Mouse (Mus musculus): ENCODE results near the gene Olfr113. TPM values are rescaled to one million over a fixed set of nuclear protein-coding genes. Genes with fewer than 3 reads are reported as not detected.
"Not testable (repeated sequence)": the region's sequence is repeated elsewhere in the genome, so short reads cannot be mapped to it uniquely, and the experiment has no call there.

Olfr113 gene
- polyA plus RNA-seq (2014; fragmentation: Nextera tagmentation; extraction: Ambion mirVana) = not detected in 2 replicates

DNA sequence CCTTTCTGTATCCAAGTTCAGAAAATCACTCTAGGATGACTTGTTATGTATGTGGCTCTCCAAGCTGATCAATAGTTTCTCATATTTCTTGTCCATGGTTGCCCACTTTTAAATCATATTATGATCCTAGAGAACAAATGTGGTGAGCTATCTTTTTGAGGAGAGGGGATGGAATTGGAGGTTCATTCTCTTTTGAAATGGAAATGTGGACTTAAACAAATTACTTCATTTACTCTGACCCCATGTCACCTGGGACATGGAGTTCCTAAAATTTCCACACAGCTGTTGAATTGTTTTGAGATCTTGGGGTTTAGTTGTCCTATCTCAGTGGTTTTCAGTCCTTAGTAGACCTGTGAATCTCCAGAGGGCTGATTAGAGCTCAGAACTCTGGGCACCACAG, at the start of gene Olfr113:
Olfr113 (minus strand) TSS at position 101 of the 400 bp plus-strand sequence.
- no peak within 1 kb of the TSS for H3K4me3 ChIP-seq (replicated peaks; ENCODE audit: low read depth, low read length)
- DNase-seq = no peak

DNA sequence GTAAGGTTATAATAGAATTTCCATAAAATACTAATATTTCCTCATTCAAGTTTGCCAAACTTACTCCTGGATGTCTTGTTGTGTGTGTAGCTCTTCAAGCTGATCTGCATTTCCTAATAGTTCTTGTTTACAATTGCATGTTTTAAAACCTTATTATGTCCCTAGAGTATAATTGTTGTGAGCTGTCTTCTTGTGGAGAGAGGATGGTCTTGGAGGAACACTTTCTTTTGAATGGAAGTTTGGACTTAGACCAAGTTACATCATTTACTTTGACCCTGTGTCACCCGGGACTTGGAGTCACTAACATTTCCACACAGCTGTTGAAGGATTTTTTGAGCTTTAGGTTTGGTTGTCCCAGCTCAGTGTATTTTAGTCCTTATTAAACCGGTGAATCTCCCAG, 49.5 kb upstream of the Olfr113 start, which contains the start of the genes Olfr115 and Olfr116:
Olfr115 (minus strand) TSS at position 101 of the 400 bp plus-strand sequence.
Olfr116 (minus strand) TSS at position 191 of the 400 bp plus-strand sequence.
- peaks cover 7% of the 10 kb centered on the region; the same call in 1 of the 2 replicates for H3K9me3 ChIP-seq (ENCODE audit: control insufficient read depth, low read length)
- no peak within 1 kb of the TSS for H3K9ac ChIP-seq (replicated peaks; ENCODE audit: low read length)
- H3K4me3 ChIP-seq (replicated peaks; ENCODE audit: low read depth, low read length) = no peak within 1 kb of the TSS
- 83% methylated on average over 2 of the region's 2 CpGs for WGBS
- no peak for DNase-seq
- no peaks in the 10 kb centered on the region for H3K27me3 ChIP-seq (ENCODE audit: control insufficient read depth, insufficient read depth, low read length)
- no peak for ATAC-seq (ENCODE audit: low FRiP score, low TSS enrichment)
- H3K4me2 ChIP-seq (ENCODE audit: low read length) = no peak within 1 kb of the TSS
- H3K27ac ChIP-seq (replicated peaks; ENCODE audit: low read depth, low read length) = no peak within 1 kb of the TSS
- H3K4me1 ChIP-seq (ENCODE audit: control insufficient read depth, insufficient read depth, low read length) = no peaks in the 10 kb centered on the region
- H3K36me3 ChIP-seq (ENCODE audit: control insufficient read depth, insufficient read depth, low read length) = no peaks in the 10 kb centered on the region

More for the DNA sequence above, at the start of gene Olfr113:
- Histone ChIP-seq H3K9me3 (ENCODE audit: control insufficient read depth, low read length) (no peaks in the 10 kb centered on the region), H3K27ac (replicated peaks; ENCODE audit: low read depth, low read length) (no peak within 1 kb of the TSS), H3K27me3 (ENCODE audit: control insufficient read depth, insufficient read depth, low read length) (no peaks in the 10 kb centered on the region), H3K9ac (replicated peaks; ENCODE audit: low read length) (no peak within 1 kb of the TSS), H3K4me1 (ENCODE audit: control insufficient read depth, insufficient read depth, low read length) (no peaks in the 10 kb centered on the region), H3K36me3 (ENCODE audit: control insufficient read depth, insufficient read depth, low read length) (no peaks in the 10 kb centered on the region), H3K4me2 (ENCODE audit: low read length) (no peak within 1 kb of the TSS)
- ATAC-seq (ENCODE audit: low FRiP score, low TSS enrichment) = no peak

DNA sequence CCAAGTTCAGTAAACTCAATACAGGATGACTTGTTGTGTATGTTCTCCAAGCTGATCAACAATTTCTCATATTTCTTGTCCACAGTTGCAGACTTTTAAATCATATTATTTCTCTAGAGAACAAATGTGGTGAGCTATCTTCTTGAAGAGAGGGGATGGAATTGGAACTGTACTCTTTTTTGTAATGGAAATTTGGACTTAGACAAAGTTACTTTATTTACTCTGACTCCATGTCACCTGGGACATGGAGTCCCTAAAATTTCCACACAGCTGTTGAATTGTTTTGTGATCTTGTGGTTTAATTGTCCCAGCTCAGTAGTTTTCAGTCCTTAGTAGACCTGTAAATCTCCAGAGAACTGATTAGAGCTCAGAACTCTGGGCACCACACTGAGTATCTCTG, 15.2 kb upstream of the Olfr113 start, which contains the start of gene Olfr114:
Olfr114 (minus strand) TSS at position 101 of the 400 bp plus-strand sequence.
- no peaks in the 10 kb centered on the region for H3K9me3 ChIP-seq (ENCODE audit: control insufficient read depth, low read length)
- no peak within 1 kb of the TSS for H3K9ac ChIP-seq (replicated peaks; ENCODE audit: low read length)
- H3K36me3 ChIP-seq (ENCODE audit: control insufficient read depth, insufficient read depth, low read length) = no peaks in the 10 kb centered on the region
- no peak for ATAC-seq (ENCODE audit: low FRiP score, low TSS enrichment)
- H3K4me1 ChIP-seq (ENCODE audit: control insufficient read depth, insufficient read depth, low read length) = no peaks in the 10 kb centered on the region
- H3K4me2 ChIP-seq (ENCODE audit: low read length) = no peak within 1 kb of the TSS
- H3K4me3 ChIP-seq (replicated peaks; ENCODE audit: low read depth, low read length) = no peak within 1 kb of the TSS
- no peak within 1 kb of the TSS for H3K27ac ChIP-seq (replicated peaks; ENCODE audit: low read depth, low read length)
- no peak for DNase-seq
- no peaks in the 10 kb centered on the region for H3K27me3 ChIP-seq (ENCODE audit: control insufficient read depth, insufficient read depth, low read length)

DNA sequence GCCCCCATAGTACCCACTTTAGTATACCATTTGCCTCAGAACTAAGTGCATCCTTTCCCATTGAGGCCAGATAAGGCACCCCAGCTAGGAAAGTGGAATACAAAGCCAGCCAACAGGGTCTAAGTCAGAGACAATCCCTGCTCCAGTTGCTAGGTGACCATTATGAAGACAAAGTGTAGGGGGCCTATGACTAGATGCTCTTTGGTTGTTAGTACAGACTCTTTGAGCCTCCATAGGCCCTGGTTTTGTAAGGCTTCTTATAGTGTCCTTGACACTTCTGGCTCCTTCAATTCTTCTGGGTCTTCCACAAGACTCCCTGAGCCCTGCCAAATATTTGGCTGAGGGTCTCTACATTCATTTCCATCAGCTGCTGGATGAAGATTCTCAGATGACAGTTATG, 8.1 kb downstream of the Olfr113 start, which contains the start of gene Olfr112:
Olfr112 (minus strand) TSS at position 101 of the 400 bp plus-strand sequence.
- Histone ChIP-seq H3K36me3 (ENCODE audit: control insufficient read depth, insufficient read depth, low read length) (no peaks in the 10 kb centered on the region), H3K27me3 (ENCODE audit: control insufficient read depth, insufficient read depth, low read length) (no peaks in the 10 kb centered on the region), H3K27ac (replicated peaks; ENCODE audit: low read depth, low read length) (no peak within 1 kb of the TSS), H3K4me2 (ENCODE audit: low read length) (no peak within 1 kb of the TSS), H3K4me3 (replicated peaks; ENCODE audit: low read depth, low read length) (no peak within 1 kb of the TSS), H3K9ac (replicated peaks; ENCODE audit: low read length) (no peak within 1 kb of the TSS), H3K4me1 (ENCODE audit: control insufficient read depth, insufficient read depth, low read length) (no peaks in the 10 kb centered on the region), H3K9me3 (ENCODE audit: control insufficient read depth, low read length) (no peaks in the 10 kb centered on the region)
- DNase-seq (no peak), ATAC-seq (ENCODE audit: low FRiP score, low TSS enrichment) (no peak)

DNA sequence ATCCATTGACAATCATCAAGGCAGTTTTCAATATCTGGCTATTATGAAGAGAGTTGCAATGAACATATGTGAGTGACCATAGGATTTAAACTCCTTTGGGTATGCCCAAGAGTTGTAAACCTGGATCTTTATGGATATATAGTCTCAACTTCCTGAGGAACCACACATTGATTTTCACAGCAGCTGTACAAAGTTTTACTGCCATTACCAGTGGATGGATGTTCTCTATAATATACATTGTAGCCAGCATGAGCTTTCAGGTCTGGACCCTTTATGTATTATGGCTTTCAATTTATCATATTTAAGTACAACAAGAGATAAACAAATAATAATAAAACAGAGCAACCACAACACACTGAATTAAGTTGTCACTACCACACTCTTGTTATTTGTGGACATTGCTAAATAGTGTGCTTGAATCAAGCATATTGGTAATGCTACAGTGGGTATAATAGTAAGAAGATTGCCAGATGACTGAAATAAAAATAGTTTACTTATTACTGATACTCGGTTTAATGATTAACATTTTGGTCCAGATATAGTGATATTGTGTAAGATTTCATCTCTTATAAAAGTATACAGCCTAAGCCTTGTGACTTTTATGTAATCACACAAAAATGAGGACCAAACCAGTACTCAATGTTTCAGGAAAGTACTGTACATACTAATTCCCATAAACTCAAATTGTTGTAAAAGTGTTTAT, 18.4 kb downstream of the Olfr113 start:
- Histone ChIP-seq H3K27ac (replicated peaks; ENCODE audit: low read depth, low read length) (no peak overlapping the region), H3K9ac (replicated peaks; ENCODE audit: low read length) (no peak overlapping the region), H3K4me2 (ENCODE audit: low read length) (no peak overlapping the region), H3K36me3 (ENCODE audit: control insufficient read depth, insufficient read depth, low read length) (no peaks in the 10 kb centered on the region), H3K27me3 (ENCODE audit: control insufficient read depth, insufficient read depth, low read length) (no peaks in the 10 kb centered on the region), H3K4me3 (replicated peaks; ENCODE audit: low read depth, low read length) (no peak overlapping the region), H3K9me3 (ENCODE audit: control insufficient read depth, low read length) (no peaks in the 10 kb centered on the region), H3K4me1 (ENCODE audit: control insufficient read depth, insufficient read depth, low read length) (no peaks in the 10 kb centered on the region)
- 65% methylated on average over 1 of the region's 1 CpGs for WGBS
- ATAC-seq (ENCODE audit: low FRiP score, low TSS enrichment) (no peak), DNase-seq (no peak)

DNA sequence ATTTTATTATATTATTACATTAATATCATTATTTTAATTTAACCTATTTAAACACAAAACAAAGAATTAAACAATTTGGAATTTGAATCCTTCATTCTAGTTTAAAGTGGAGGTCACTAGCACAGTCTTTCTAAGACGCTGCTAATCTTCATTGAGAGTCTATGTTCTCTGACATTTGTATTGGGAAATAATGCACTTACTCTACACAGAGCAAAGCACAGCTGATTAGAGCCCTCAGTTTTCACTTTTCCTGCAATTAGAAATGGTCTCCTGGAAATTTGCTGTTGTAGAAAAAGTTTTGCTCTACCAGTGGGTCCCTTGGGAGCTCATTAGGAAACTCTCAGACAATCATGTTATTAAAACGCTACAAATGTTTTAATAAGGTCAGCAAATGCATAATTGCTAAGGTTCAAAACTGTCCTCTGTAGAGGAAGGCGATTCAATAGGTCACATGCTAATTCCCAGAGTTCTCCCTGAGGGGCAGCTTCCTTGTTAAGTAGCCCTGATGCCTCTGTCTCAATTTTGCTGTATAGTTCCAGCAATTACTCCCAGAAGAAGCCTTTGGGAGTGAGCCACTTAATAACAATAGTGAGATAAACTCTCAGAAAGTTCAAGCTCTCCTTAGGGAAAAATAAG, 33.5 kb downstream of the Olfr113 start:
- H3K9ac ChIP-seq (replicated peaks; ENCODE audit: low read length) = no peak overlapping the region
- H3K4me2 ChIP-seq (ENCODE audit: low read length) = no peak overlapping the region
- H3K27ac ChIP-seq (replicated peaks; ENCODE audit: low read depth, low read length) = no peak overlapping the region
- WGBS = 51% methylated on average over 3 of the region's 3 CpGs
- no peaks in the 10 kb centered on the region for H3K36me3 ChIP-seq (ENCODE audit: control insufficient read depth, insufficient read depth, low read length)
- no peaks in the 10 kb centered on the region for H3K9me3 ChIP-seq (ENCODE audit: control insufficient read depth, low read length)
- H3K4me1 ChIP-seq (ENCODE audit: control insufficient read depth, insufficient read depth, low read length) = no peaks in the 10 kb centered on the region
- H3K4me3 ChIP-seq (replicated peaks; ENCODE audit: low read depth, low read length) = no peak overlapping the region
- H3K27me3 ChIP-seq (ENCODE audit: control insufficient read depth, insufficient read depth, low read length) = no peaks in the 10 kb centered on the region
- ATAC-seq (ENCODE audit: low FRiP score, low TSS enrichment) (no peak), DNase-seq (peak; percentile 48)

DNA sequence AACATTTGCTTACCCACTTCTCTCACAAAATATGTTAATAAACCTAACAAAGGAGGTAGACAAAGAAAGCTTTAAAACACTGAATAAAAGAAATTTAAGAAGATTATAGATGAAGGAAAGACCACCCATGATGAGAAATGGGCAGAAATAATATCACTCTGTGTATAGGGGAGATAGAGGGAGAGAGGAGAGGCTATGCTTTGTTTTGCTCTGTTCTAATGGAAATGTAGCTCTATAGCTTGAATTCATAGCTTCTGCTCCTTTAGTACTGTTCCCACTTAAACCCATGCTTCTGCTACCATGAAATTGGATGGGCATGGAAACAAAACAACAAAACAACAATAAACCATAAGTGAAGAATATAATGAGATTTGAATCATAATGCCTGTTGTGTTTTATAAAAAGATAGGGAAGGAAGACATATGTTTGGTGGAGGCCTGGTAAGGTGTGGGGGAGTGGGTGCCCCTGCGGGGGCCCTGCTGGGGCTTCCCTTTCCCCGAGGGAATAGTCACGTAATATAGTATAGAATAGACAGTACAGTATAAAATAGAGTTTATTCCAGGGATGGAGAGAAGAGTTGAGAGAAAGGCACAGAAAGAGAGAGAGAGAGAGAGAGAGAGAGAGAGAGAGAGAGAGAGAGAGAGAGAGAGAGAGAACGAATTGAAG, 35.9 kb downstream of the Olfr113 start:
- Histone ChIP-seq H3K4me1 (ENCODE audit: control insufficient read depth, insufficient read depth, low read length) (no peaks in the 10 kb centered on the region), H3K4me2 (ENCODE audit: low read length) (no peak overlapping the region), H3K27ac (replicated peaks; ENCODE audit: low read depth, low read length) (no peak overlapping the region), H3K27me3 (ENCODE audit: control insufficient read depth, insufficient read depth, low read length) (no peaks in the 10 kb centered on the region), H3K9ac (replicated peaks; ENCODE audit: low read length) (no peak overlapping the region), H3K9me3 (ENCODE audit: control insufficient read depth, low read length) (no peaks in the 10 kb centered on the region), H3K36me3 (ENCODE audit: control insufficient read depth, insufficient read depth, low read length) (no peaks in the 10 kb centered on the region), H3K4me3 (replicated peaks; ENCODE audit: low read depth, low read length) (no peak overlapping the region)
- ATAC-seq (ENCODE audit: low FRiP score, low TSS enrichment) (no peak), DNase-seq (no peak)
- 39% methylated on average over 4 of the region's 4 CpGs for WGBS

DNA sequence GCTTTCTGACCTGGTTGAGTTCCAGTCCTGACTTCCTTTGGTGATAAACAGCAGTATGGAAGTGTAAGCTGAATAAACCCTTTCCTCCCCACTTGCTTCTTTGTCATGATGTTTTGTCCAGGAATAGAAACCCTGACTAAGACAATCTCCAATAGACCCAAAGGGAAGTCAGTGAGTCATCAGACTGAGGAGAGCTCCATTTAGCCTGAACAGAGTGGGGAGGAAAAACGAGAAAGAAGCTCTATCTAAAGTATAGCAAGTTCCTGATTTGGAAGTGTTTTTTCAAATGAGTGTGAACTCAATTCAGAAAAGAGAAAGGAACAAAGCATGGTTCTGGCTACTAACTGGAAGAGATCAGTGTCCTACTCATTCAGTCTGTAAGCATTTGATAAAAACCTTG, 39.0 kb downstream of the Olfr113 start:
- not testable (repeated sequence) for H3K4me2 ChIP-seq (ENCODE audit: low read length); ATAC-seq (ENCODE audit: low FRiP score, low TSS enrichment); H3K9ac ChIP-seq (replicated peaks; ENCODE audit: low read length); H3K9me3 ChIP-seq (ENCODE audit: control insufficient read depth, low read length); DNase-seq; H3K4me3 ChIP-seq (replicated peaks; ENCODE audit: low read depth, low read length); H3K27ac ChIP-seq (replicated peaks; ENCODE audit: low read depth, low read length); H3K36me3 ChIP-seq (ENCODE audit: control insufficient read depth, insufficient read depth, low read length); H3K4me1 ChIP-seq (ENCODE audit: control insufficient read depth, insufficient read depth, low read length); H3K27me3 ChIP-seq (ENCODE audit: control insufficient read depth, insufficient read depth, low read length)
- 69% methylated on average over 1 of the region's 1 CpGs for WGBS

Data from midbrain, embryonic 14.5 days (tissue).